Mouse (Mus musculus) liver, embryonic 14.5 days (tissue): ENCODE data around the gene Tbc1d17.

Experiments used
- CTCF ChIP-seq: IDR thresholded peaks from 2 replicates; pipeline ENCODE4 v1.5.1; 2016; ENCODE audit warnings: antibody characterized with exemption, low read depth, control low read depth
- EP300 ChIP-seq: IDR thresholded peaks from 2 replicates; pipeline ENCODE4 v1.6.1; 2016; ENCODE audit warnings: antibody characterized with exemption, low read depth

GRCm38 (mm10) chr7:44838073-44838472 is 10.8 kb downstream of the Tbc1d17 start:
- TF ChIP-seq CTCF = no peak
- no peak for TF ChIP-seq EP300
